Mouse (Mus musculus) cerebellum, postnatal 10 days (tissue): ENCODE measurements at regions not wholly inside any gene's neighbourhood (a gene's known extent, or its start where the extent isn't known, plus 50 kb on each side); places are given as distances from the start of the nearest gene placed in this dataset.
A peak's percentile ranks its signal among the peaks of the same experiment; 100 is the strongest.

Source experiments
- DNase-seq, 2 experiments: peaks; one replicate each; pipeline ENCODE4 v3.0.0; 2021; ENCODE audit warnings: mixed read lengths in 2 of 2

GRCm38 (mm10) chr3:124849915-124850314 is 269.0 kb upstream of the 1700003H04Rik start:
- no peak for DNase-seq

DNA sequence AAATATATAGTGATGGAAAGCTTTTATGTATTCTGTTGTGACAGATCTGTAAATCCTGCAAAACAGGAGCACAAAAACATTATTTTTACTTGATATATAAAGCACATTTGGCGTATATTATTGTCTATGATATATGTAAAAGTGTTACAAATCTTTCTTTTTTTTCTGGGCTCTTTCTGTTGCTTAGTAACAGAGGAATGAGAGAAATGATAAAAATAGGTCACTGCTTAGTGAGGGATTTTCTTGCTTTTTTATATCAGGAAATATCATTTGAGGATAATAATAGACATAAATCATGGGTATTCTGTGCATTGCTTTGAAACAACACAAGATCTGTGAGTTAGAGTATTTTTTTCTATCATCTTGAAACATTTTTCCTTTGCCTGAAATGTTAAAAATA is 239.7 kb upstream of the 1700003H04Rik start:
- no peak for DNase-seq

- no peak for DNase-seq
Observed at GRCm38 (mm10) chr3:124806891-124807290, 226.0 kb upstream of the 1700003H04Rik start.

- DNase-seq = no peak
Observed at GRCm38 (mm10) chr3:124789220-124790017, 208.5 kb upstream of the 1700003H04Rik start.

DNA sequence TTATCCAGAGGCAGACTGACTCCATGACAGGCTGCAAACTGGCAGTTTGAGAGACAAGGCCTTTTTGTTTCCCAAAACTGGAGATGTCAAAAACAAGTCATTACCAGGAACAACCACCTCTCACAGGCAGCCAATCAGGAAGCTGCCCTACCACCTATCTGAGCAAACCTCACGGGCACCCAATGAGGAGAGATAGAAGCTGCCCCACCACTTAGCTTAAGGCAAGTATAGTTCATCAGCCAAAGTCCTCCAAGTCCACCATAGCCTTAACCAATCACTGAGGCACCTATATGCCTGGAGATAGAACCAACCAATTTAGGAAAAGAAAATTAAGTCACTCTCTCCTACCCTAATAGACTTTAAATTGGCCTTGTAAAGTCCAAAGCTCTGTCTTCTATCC is 207.3 kb upstream of the 1700003H04Rik start:
- no peak for DNase-seq

DNA sequence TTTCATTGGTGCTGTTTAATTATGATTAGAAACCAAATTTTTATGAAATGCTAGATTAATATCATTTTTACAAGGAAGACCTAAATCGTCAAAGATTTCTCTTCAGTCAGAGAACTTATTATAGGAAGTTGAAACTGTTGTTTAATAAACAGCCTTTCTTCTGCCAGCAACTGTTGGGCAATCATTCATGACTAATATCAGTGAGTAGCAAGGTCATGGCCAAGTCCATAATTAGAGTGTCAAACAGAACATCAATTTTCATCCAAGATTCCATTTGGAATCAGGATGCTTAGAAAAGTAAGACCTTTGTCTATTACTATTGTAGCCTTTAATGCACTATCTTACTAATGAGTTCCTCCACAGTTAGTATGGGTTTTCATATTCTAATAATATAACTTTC is 189.4 kb upstream of the 1700003H04Rik start:
- DNase-seq = peak; percentile 37 to 50

- peak; percentile 4 to 11 for DNase-seq
Observed at GRCm38 (mm10) chr3:124769252-124769651, 188.4 kb upstream of the 1700003H04Rik start.

GRCm38 (mm10) chr3:124755693-124756435 is 175.0 kb upstream of the 1700003H04Rik start:
- no peak for DNase-seq

GRCm38 (mm10) chr3:124752571-124753118 is 171.7 kb upstream of the 1700003H04Rik start:
- no peak for DNase-seq

GRCm38 (mm10) chr3:124749314-124749713 is 168.4 kb upstream of the 1700003H04Rik start:
- no peak for DNase-seq

DNA sequence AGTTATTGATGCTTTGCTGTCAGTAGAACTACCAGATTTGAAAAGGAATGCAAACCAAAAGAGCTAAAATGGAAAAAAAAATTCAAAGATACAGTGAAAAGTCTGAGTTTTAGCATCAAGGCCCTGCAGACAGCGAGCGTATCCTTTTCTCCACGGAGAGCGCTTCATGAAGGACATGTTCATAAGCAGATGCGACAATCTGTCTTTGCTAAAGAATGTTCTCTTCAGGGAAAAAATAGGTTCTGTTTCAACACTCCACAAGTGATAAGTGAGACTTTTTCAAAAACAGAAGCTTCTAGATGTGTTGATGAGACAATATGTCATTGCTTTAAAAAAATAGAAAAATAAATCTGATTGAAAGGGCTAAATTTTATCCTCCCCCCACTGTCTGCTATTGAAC is 147.4 kb upstream of the 1700003H04Rik start:
- DNase-seq = no peak

GRCm38 (mm10) chr3:124712166-124712565 is 131.3 kb upstream of the 1700003H04Rik start:
- DNase-seq = no peak

GRCm38 (mm10) chr3:124673551-124673950 is 92.7 kb upstream of the 1700003H04Rik start:
- no peak for DNase-seq

DNA sequence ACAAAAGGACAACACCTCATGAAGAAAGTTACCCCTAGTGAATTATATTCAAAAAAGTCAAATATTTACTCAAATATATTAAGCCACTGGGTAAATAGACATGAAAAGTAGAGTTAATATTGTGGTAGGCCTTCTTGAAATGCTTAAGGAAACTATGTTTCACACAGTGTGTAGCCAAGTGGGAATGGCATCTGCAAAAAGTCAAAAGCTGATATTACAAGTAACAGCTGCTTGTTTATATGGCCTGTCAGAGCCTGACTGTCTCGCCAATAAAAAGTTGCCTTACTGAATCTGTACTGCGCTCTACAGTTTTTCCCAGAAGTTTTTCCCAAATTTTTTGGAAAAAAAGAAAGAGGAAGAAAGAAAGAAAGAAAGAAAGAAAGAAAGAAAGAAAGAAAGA is 77.3 kb upstream of the 1700003H04Rik start:
- DNase-seq = no peak

DNA sequence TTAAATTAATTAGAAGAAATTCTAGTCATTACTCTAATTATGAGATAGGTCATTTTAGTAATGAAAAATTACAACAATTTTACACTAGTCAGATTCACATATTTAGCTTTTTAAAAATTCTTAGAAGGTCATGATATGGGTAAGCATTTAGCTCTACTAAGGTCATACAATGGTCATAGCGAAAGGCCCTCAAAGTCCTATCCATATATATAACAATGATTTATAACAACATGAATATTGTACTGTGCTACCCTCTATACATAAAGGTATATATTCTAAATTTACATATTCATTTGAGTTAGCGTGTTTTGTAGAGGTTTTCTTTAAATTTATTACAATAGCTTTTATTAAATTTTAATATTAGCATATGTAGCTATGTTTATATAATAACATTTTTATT is 52.5 kb upstream of the 1700003H04Rik start:
- no peak for DNase-seq
